Mouse (Mus musculus): Measurements from ENCODE around the gene Ube2t. TPM values are rescaled to one million over a fixed set of nuclear protein-coding genes. Genes with fewer than 3 reads are reported as not detected.

The Ube2t gene
- polyA plus RNA-seq, 1 experiment: 10.1 TPM

DNA sequence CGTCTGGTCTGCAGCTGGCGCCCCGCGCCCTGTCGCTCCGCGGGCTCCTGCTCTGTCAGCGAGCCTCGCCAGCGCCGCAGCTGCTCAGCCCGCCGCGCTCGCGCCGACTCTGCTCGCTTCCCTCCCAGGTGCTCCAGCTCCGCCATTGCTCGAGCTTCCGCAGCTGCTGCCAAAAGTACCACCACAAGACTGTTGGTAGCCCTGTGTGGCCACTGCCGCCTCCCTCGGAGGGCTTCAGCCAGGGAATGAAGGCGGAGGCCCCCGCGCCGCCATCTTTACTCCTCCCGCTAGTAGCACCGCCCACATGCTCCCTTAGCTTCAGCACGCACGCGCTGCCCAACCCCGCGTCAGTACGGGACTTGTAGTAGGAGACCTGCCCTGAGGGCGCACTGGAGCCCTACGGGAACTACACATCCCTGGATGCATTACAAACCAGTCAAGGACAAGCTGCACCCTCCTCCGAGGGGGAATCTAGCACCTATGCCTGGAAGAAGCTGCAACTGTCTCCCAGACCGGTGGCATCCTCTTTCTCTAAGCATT lies 6.7 kb upstream of the Ube2t start, which contains the start of gene Ppp1r12b:
TSS of gene Ppp1r12b (minus strand) at position 306 of the 540 bp plus-strand sequence.
- TF ChIP-seq CTCF (IDR thresholded peaks at IDR 0.05; ENCODE audit: borderline replicate concordance, extremely low read depth, insufficient read depth, insufficient read length) (peak; percentile 9; the same call in 1 of the 2 replicates), POLR2A (IDR thresholded peaks at IDR 0.05; ENCODE audit: borderline replicate concordance, extremely low read depth, insufficient read depth, insufficient read length, poor library complexity, severe bottlenecking) (peak; percentile 82; the same call in 1 of the 2 replicates)
- DNase-seq (ENCODE audit: low read depth): peak; percentile 100

DNA sequence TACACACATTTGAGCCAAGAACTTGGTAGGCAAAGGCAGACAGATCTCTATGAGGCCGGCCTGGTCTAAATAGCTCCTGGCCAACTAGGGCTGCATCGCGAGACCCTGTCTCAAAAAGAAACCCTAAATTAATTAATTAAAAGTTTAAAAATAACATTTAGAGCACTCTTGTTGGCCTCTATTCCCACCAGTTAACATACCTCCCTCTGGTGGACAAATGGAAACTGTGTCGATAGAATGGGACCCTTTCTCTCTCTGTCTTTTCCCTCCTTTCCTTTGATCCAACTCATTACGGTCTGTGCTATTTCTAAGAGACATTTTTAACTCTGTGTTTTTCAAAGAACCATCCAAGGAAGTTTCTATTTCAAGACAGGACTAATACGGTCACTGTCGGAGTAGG lies 1.7 kb upstream of the Ube2t start:
- no peak for DNase-seq (ENCODE audit: low read depth)
- TF ChIP-seq CTCF (IDR thresholded peaks at IDR 0.05; ENCODE audit: borderline replicate concordance, extremely low read depth, insufficient read depth, insufficient read length) (no peak), POLR2A (IDR thresholded peaks at IDR 0.05; ENCODE audit: borderline replicate concordance, extremely low read depth, insufficient read depth, insufficient read length, poor library complexity, severe bottlenecking) (no peak)

DNA sequence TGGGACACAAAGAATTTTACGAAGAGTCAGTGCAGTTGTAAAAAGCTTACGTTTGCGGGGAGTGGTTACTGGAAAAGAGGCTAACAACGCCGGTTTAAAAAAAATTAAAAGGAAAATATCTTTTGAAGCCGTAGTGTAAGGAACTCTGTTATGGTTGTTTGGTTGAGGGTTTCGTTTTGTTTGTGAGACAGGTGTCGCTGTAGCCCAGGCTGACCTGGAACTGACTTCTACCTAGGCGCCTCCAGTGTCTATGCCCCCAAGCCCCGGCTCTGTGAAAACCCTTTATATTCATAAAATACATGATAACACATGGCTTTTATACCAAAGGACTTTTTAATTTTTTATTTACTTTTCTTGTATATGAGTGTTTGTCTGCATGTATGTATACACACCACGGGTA lies 456 bp downstream of the Ube2t start:
- TF ChIP-seq CTCF (IDR thresholded peaks at IDR 0.05; ENCODE audit: borderline replicate concordance, extremely low read depth, insufficient read depth, insufficient read length) (no peak), POLR2A (IDR thresholded peaks at IDR 0.05; ENCODE audit: borderline replicate concordance, extremely low read depth, insufficient read depth, insufficient read length, poor library complexity, severe bottlenecking) (no peak)
- peak; percentile 58 for DNase-seq (ENCODE audit: low read depth)

DNA sequence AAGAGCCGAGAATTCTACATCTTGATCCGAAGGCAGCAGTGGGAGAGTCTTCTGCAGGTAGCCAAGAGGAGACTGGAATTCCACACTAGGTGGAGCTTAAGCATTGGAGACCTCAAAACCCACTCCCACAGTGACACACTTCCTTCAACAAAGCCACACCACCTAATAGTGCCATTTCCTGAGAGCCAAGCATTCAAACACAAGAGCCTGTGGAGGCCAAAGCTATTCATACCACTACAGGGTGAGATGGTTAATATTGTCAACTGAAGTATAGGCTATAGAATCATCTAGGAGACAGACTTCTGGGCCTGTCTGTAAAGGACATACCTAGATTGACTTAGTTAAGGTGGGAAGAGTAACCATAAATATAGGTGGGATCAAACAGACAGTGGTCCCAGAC lies 3.1 kb downstream of the Ube2t start:
- TF ChIP-seq POLR2A (IDR thresholded peaks at IDR 0.05; ENCODE audit: borderline replicate concordance, extremely low read depth, insufficient read depth, insufficient read length, poor library complexity, severe bottlenecking) (no peak), CTCF (IDR thresholded peaks at IDR 0.05; ENCODE audit: borderline replicate concordance, extremely low read depth, insufficient read depth, insufficient read length) (no peak)
- no peak for DNase-seq (ENCODE audit: low read depth)

DNA sequence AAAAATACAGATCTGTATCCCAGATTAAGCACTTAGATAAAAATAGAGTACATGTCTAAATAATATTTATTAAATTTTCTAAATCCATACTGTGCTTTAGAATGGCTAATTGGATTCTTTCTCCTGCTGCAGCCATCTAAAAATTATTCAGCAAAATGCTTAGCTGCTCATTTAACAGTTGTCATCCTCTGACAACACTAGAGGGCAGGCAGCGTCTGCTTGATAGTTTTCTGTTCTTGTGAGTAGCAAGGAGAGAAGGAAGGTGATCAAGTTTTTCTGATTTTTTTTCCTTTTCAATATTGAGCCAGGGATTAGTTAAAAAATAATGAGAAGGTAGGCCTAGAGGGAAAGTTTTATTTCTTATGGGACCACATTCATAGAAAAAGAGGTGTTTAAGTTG lies 10.6 kb downstream of the Ube2t start:
- peak; percentile 49 for DNase-seq (ENCODE audit: low read depth)
- TF ChIP-seq POLR2A (IDR thresholded peaks at IDR 0.05; ENCODE audit: borderline replicate concordance, extremely low read depth, insufficient read depth, insufficient read length, poor library complexity, severe bottlenecking) (no peak), CTCF (IDR thresholded peaks at IDR 0.05; ENCODE audit: borderline replicate concordance, extremely low read depth, insufficient read depth, insufficient read length) (peak; percentile 29; the same call in 1 of the 2 replicates)

DNA sequence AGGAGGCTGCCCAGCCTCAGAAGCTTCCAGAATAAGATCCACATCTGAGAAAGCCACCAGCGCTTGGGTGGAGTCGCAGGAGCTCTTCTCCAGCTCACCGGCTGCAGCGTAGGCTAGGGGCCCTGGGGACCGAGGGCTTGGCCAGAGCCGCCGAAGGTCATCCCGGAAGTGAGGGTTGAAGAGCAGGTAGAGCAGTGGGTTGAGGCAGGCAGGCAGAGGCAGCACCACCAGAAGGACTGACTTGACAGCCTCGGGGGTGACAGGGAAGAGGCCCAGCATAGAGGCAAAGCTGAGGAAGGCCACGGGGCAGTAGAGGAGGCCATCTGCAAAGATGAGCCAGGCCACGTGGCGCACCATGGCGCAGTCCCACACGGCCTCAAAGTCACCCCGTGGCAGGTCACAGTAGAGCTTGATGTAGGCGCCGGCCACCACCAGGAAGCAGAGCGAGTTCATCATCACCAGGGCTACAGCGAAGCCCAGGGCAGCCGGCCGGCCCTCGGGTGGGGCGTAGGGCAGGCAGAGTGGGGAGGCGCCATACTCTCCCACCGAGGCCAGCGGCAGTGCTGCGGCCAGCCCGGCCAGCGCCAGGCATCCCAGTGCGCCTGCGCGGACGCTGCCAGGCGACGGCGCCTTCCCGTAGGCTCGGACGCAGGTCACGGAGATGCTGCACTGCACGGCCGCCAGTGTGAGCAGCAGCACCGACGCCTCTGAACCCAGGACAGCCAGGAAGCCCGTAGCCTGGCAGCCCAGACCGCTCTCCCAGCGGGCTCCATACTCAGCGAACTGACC lies 25.0 kb downstream of the Ube2t start:
- peak; percentile 77 for DNase-seq (ENCODE audit: low read depth)
- TF ChIP-seq POLR2A (IDR thresholded peaks at IDR 0.05; ENCODE audit: borderline replicate concordance, extremely low read depth, insufficient read depth, insufficient read length, poor library complexity, severe bottlenecking): peak; percentile 72
- no peak for TF ChIP-seq CTCF (IDR thresholded peaks at IDR 0.05; ENCODE audit: borderline replicate concordance, extremely low read depth, insufficient read depth, insufficient read length)

DNA sequence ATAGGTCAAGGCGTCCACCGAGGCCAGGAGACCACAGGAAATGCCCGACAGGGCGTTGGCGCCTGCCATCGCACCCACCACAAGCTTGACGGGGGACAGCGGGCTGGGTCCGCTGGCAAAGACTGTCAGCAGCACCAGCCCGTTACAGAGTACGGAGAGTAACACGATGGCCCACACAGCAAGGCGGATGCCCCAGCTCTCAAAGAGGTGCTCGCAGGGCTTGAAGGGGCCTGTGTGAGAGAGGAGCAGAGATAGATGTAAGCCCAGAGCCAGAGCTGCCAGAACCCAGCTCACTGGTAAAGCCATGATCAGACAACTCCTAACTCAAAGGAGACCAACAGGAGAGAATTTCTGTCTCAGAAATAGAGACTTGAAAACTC lies 25.6 kb downstream of the Ube2t start:
- TF ChIP-seq POLR2A (IDR thresholded peaks at IDR 0.05; ENCODE audit: borderline replicate concordance, extremely low read depth, insufficient read depth, insufficient read length, poor library complexity, severe bottlenecking) (no peak), CTCF (IDR thresholded peaks at IDR 0.05; ENCODE audit: borderline replicate concordance, extremely low read depth, insufficient read depth, insufficient read length) (no peak)

DNA sequence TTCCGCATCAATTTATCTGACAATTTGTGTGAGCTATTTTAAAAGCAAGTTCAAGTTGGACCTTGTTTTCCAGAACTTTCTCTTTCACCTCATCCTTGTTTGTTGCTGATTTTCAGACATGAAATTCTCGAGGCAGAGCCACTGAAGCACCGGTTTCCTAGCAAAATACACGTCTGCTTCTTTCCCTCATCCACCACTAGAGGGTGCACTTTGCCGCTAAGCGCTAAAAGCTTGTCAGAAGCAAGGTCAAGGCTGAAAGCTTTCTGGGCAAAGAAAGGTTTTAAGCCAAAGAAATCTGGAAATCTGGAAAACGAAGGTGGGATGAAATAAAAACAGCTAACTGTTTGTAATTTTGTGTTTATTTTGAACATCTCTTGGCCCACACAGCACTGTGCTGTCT lies 27.0 kb downstream of the Ube2t start:
- TF ChIP-seq POLR2A (IDR thresholded peaks at IDR 0.05; ENCODE audit: borderline replicate concordance, extremely low read depth, insufficient read depth, insufficient read length, poor library complexity, severe bottlenecking) (no peak), CTCF (IDR thresholded peaks at IDR 0.05; ENCODE audit: borderline replicate concordance, extremely low read depth, insufficient read depth, insufficient read length) (peak; percentile 93)

More for the DNA sequence above, 25.6 kb downstream of the Ube2t start:
- no peak for DNase-seq (ENCODE audit: low read depth)

DNA sequence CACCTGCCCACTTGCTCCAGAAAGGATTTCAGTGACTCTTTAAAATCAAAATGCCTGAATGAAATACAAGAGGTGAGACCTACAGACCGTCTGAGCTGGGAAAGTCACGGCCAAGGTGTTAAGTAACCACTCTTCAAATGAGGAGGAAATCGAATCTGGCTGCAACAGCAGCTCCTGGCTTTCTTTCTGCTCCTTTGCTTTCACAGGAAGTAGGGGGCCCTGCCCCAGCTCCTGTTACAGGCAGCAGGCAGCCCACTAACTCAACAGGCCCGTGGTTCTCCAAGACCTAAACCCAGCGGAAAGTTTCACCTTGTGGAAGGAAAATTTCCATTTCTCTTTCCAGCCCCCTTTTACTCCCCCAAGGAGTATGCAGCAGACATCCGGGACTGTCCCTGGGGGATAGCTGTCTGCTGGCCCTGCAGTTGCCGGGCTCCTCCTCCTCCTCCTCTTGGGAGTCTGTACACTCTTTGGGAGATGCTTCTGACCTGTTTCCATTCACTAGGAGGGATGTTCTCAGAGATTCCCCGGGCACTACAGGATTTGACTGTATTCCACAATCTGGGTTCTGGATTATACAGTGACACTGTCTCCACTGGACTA lies 29.8 kb downstream of the Ube2t start:
- no peak for DNase-seq (ENCODE audit: low read depth)
- TF ChIP-seq CTCF (IDR thresholded peaks at IDR 0.05; ENCODE audit: borderline replicate concordance, extremely low read depth, insufficient read depth, insufficient read length) (no peak), POLR2A (IDR thresholded peaks at IDR 0.05; ENCODE audit: borderline replicate concordance, extremely low read depth, insufficient read depth, insufficient read length, poor library complexity, severe bottlenecking) (no peak)

More for the DNA sequence above, 27.0 kb downstream of the Ube2t start:
- peak; percentile 94 for DNase-seq (ENCODE audit: low read depth)

DNA sequence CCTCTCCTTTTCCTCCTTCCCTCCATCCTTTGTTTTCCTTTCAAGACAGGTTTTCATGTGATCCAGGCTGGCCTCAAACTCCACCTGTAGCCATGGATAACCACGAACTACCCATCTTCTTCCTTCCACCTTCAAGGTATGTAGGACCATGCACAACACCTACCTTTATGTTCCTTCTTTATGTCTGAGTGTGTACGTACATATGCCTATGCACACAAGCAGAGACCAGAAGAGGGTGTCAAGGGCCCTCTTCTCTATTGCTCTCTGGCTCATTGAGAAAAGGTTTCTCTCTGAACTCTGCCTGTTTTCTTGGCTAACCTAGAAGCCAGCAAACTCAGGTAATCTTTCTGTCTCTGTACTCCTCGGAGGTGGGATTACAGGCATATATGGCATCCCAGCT lies 32.4 kb downstream of the Ube2t start:
- DNase-seq (ENCODE audit: low read depth): no peak
- TF ChIP-seq POLR2A (IDR thresholded peaks at IDR 0.05; ENCODE audit: borderline replicate concordance, extremely low read depth, insufficient read depth, insufficient read length, poor library complexity, severe bottlenecking): no peak
- TF ChIP-seq CTCF (IDR thresholded peaks at IDR 0.05; ENCODE audit: borderline replicate concordance, extremely low read depth, insufficient read depth, insufficient read length): no peak

DNA sequence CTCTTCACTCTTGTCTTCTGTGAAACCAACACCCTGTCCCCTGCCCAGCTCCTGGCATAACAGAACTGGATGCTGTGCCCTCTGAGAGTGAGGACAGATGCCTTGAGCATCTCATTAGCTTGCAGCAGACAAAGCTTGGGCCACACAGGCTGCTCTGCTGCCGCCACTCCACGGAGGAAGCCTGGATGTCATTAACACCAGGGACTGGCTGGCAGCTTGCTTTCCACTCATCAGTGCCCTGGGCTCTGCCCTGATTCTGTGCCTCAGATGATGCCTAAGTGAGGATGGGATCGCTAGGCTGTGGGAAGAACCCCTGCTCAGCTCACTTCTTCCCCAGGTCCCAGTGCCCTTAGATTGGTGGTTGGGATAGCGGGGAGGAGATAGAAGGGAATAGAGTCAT lies 33.1 kb downstream of the Ube2t start:
- TF ChIP-seq CTCF (IDR thresholded peaks at IDR 0.05; ENCODE audit: borderline replicate concordance, extremely low read depth, insufficient read depth, insufficient read length): no peak
- no peak for TF ChIP-seq POLR2A (IDR thresholded peaks at IDR 0.05; ENCODE audit: borderline replicate concordance, extremely low read depth, insufficient read depth, insufficient read length, poor library complexity, severe bottlenecking)
- peak; percentile 62 for DNase-seq (ENCODE audit: low read depth)

Measured in brain, embryonic 14.5 days (tissue).